Mouse (Mus musculus): ENCODE measurements around the gene Olfr61. TPM values are rescaled to one million over a fixed set of nuclear protein-coding genes. Genes with fewer than 3 reads are reported as not detected.
"Not testable (repeated sequence)": the region's sequence is repeated elsewhere in the genome, so short reads cannot be mapped to it uniquely, and the experiment has no call there.

Gene Olfr61
- total RNA-seq (2021): not detected
- long read RNA-seq, experiment 1: 0 reads
- long read RNA-seq, experiment 2: 0 reads

- DNase-seq: not testable (repeated sequence)
Observed at GRCm38 (mm10) chr7:140628670-140629069, at the start of gene Olfr61. TSS of gene Olfr61 (plus strand) at chr7:140628970.

DNA sequence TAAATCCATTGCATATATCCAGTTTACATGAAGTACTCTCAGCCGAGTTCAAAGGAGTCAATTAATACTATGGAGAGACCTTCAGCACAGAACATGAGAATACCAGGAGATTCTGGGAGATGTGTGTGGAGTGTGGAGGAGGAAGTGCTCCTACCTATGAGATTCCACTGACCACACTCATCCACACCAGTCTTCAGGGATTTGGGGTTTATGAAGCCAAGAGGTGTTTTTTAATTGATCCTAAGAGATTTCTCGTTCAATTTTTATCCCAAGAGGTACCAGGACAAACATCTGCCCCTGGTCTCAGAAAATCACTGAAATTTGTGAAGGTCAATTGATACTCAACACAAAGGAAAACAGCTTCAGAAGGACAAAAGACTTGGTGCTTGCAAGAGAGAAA, 27.8 kb upstream of the Olfr61 start, which contains the start of gene Olfr46:
Gene Olfr46 (plus strand): TSS at position 301 of the 400 bp plus-strand sequence.
- DNase-seq: not testable (repeated sequence)

GRCm38 (mm10) chr7:140630559-140630958, 1.8 kb downstream of the Olfr61 start:
- DNase-seq: no peak

GRCm38 (mm10) chr7:140646152-140646551, 17.4 kb downstream of the Olfr61 start, which contains the start of gene Olfr53:
TSS of gene Olfr53 (plus strand) at chr7:140646452.
- DNase-seq: no peak

DNA sequence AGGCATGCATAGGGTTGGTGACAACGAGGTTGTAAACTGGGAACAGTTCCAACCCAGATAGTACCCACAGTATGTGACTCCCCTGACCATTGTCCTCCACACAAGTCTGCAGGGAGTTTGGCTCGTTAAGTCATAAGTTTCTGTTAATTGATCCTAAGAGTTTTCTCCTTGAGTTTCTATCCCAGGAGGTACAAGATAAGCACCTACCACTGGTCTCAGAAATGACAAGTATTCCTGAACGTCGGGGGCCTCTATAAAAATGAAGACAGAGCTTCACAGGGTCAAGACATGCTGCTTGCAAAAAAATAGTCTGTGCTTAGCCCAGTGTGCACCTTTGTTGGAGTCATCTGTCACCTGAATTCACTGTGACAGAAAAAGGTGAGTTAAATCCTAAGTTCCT, 30.9 kb downstream of the Olfr61 start, which contains the start of gene Olfr539:
Gene Olfr539 (plus strand): TSS at position 301 of the 400 bp plus-strand sequence.
- no peak for DNase-seq

DNA sequence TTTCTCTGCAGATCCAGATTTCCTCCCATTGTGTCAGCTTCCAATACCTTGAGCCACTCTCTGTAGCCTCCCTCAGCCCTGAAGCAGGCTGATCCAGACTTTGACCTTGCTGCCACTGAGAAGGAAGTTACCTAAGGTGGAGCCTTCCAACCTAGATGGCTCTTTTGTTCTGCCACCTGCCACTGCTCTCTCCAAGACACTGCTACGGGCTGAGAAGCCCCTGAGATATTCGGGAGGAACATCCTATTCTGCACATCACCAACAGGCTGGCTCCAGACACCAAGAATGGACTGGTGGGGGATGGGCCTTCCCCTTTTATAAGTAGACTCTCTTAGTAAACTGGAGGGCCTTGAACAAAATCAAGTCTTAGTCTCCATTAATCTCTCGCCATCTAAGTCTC, 41.9 kb downstream of the Olfr61 start:
- not testable (repeated sequence) for DNase-seq

- DNase-seq: no peak
Observed at GRCm38 (mm10) chr7:140675863-140676262, 47.1 kb downstream of the Olfr61 start.

GRCm38 (mm10) chr7:140679591-140679990, 50.8 kb downstream of the Olfr61 start:
- not testable (repeated sequence) for DNase-seq

DNA sequence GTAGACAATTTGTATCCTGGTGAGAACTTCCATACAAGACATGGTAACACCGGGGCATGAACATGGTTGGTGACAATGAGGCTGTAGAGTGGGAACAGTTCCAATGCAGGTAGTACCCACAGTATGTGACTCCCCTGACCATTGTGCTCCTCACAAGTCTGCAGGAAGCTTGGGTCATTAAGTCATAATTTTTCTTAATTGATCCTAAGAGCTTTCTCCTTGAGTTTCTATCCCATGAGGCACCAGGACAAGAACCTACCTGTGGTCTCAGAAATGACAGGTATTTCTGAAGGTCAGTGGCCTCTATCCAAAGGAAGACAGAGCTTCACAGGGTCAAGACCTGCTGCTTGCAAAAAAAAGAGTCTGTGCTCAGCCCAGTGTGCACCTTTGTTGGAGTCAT, 52.9 kb downstream of the Olfr61 start, which contains the start of gene Olfr45:
Gene Olfr45 (plus strand): TSS at position 301 of the 400 bp plus-strand sequence.
- DNase-seq: no peak

Other genes with a start within 250 kb of the Olfr61 start
- gene Olfr531, start 226.1 kb upstream of the Olfr61 start, total RNA-seq (2021): not detected
- gene Olfr532, start 207.3 kb upstream of the Olfr61 start, total RNA-seq (2021): not detected
- gene Olfr533, start 165.6 kb upstream of the Olfr61 start, total RNA-seq (2021): not detected
- not detected for gene Olfr535, start 144.8 kb upstream of the Olfr61 start, total RNA-seq (2021)
- not detected for gene Olfr536, start 121.6 kb upstream of the Olfr61 start, total RNA-seq (2021)
- gene Olfr538, start 61.1 kb upstream of the Olfr61 start, total RNA-seq (2021): not detected
- not detected for gene Olfr46, start 27.7 kb upstream of the Olfr61 start, total RNA-seq (2021)
- gene Olfr53, start 17.5 kb downstream of the Olfr61 start, total RNA-seq (2021): not detected
- gene Olfr539, start 31.0 kb downstream of the Olfr61 start, total RNA-seq (2021): not detected
- gene Olfr45, start 53.0 kb downstream of the Olfr61 start, total RNA-seq (2021): not detected
- gene Olfr541, start 68.3 kb downstream of the Olfr61 start, total RNA-seq (2021): not detected
- gene Cyp2e1, start 134.8 kb downstream of the Olfr61 start, total RNA-seq (2021): 10 to 100 TPM in 1 of 2 experiments, under 1 TPM in 1; 0.92 to 35.9 TPM
- gene Syce1, start 158.9 kb downstream of the Olfr61 start, total RNA-seq (2021): not detected
- gene Zfp941, start 193.2 kb downstream of the Olfr61 start, total RNA-seq (2021): not detected
- gene Urah, start 206.0 kb downstream of the Olfr61 start, total RNA-seq (2021): not detected
- gene Scgb1c1, start 216.6 kb downstream of the Olfr61 start, total RNA-seq (2021): not detected
- gene Odf3, start 218.8 kb downstream of the Olfr61 start, total RNA-seq (2021): not detected
- gene Gm45785, start 227.4 kb downstream of the Olfr61 start, total RNA-seq (2021): not detected
- gene Ric8a, start 228.0 kb downstream of the Olfr61 start, total RNA-seq (2021): 10 to 100 TPM; 13.5 to 14.0 TPM
- 10 to 100 TPM in 1 of 2 experiments, 1 to 10 TPM in 1; 7.7 to 10.6 TPM for gene Bet1l, start 228.6 kb downstream of the Olfr61 start, total RNA-seq (2021)

Measured in gastrocnemius, postnatal 25 days (tissue).